Mouse (Mus musculus): ENCODE measurements around the gene Arhgap35. TPM values are rescaled to one million over a fixed set of nuclear protein-coding genes. Genes with fewer than 3 reads are reported as not detected.

Gene Arhgap35
- polyA plus RNA-seq, 2 experiments from 2014 or later: 2.7 to 3.1 TPM

DNA sequence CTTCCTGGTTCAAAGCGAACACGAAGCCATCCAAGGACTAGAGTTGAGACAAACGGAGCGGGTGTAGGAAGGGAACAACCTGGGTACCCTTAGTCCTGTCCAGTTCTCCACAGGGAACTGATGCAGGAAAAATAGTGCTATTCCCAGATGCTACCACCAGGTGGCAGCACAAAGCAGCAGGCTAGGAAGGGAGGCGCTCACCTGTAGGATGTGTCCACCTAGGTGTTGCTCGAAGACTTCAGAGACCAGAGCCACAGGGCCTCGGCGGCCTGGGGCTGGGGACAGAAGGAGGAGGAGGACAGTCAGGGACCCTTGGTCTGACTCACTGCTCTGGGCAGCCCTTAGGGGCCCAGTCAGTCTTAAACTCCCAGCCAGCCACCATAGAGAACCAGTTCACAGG, 149.6 kb downstream of the Arhgap35 start:
- peak; percentile 46 for ATAC-seq

GRCm38 (mm10) chr7:16463214-16463613, 151.6 kb downstream of the Arhgap35 start:
- peak; percentile 79 for ATAC-seq

DNA sequence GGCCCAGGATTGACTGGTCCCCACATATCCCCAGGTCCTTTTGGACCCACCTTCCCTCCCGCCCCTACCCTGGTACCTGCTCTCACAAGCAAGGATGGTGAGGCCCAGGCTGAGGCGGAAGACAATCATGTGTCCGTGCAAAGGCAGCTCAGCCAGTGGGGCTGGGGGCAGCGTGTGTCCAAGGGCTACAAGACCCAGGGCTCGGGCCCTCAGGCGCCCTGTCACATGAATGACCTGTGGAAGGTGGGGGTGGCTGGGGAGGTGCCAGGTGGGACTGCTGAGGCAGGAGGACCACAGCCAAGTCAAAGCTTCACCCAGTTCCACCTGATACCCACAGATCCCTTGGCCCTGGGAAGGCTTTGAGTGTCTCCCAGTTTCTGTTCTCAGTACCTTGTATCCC, 153.1 kb downstream of the Arhgap35 start:
- ATAC-seq: no peak

GRCm38 (mm10) chr7:16461151-16461550, 153.6 kb downstream of the Arhgap35 start:
- no peak for ATAC-seq

GRCm38 (mm10) chr7:16460566-16460965, 154.2 kb downstream of the Arhgap35 start:
- no peak for ATAC-seq

- no peak for ATAC-seq
These were observed 158.5 kb downstream of the Arhgap35 start for GRCm38 (mm10) chr7:16456289-16456688.

DNA sequence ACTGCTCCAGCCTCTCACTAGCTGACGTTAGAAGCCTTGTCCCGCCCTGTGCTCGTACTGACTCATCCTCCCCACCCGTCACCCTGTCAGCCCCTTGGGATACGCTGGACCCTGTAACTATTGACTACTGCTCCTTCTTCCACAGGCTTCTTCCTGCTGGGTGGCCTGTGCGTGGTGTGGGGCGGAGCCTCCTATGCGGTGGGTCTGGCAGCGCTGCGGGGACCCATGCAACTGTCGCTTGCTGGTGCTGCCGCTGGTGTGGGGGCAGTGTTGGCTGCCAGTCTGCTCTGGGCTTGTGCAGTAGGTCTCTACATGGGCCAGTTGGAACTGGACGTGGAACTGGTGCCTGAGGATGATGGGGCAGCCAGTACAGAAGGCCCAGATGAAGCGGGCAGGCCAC, 159.8 kb downstream of the Arhgap35 start:
- no peak for ATAC-seq

GRCm38 (mm10) chr7:16453118-16453711, 161.6 kb downstream of the Arhgap35 start:
- peak; percentile 27 for ATAC-seq

DNA sequence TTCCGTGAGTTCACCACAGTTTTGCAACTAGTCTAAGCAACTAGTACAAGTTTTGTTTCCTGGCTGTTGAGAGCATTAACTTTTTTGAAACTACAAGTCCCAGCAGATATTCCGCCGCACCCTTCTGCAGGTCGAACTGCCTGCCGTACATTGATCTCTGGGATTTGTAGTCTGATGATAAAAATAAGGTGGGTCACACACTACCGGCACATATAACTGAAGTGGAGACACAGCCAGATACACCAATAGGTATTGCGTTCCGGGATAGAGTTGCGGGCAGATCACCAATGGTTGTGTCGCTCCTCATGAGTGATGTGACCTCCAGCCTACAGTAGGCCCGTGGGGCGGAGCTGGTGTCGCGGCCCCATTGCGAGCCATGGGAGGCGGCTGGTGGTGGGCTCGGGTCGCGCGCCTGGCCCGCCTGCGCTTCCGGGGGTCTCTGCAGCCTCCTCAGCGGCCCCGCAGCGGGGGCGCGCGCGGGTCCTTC, 162.2 kb downstream of the Arhgap35 start, which contains the start of gene Tmem160:
Gene Tmem160 (plus strand): TSS at position 193 of the 487 bp plus-strand sequence.
- ATAC-seq: peak; percentile 99

DNA sequence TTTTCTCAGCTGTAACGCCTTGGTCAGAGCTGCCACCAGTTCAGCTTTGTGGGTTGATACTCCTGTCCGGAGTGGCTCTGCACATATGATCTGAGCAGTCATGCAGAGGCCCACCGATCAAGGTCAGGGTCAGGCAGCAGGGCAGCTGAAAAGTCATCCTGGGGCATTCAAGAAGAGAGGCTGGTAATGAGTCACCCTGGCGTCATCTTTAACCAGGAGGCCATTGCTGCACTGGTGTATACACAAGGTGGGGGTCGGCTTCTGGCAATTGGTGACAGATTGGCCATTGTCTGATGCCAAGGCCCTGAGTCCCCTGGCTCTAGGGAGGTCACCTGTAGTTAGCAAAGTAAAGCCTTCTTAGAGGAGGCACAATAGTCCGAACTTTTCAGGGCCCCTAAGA, 163.1 kb downstream of the Arhgap35 start:
- ATAC-seq: no peak

Other genes with a start within 250 kb of the Arhgap35 start
- gene Sae1, start 227.2 kb downstream of the Arhgap35 start, polyA plus RNA-seq (2017; shearing (Covaris generic)): 10 to 100 TPM; 69.0 to 85.6 TPM
- gene Zc3h4, start 214.1 kb downstream of the Arhgap35 start, polyA plus RNA-seq (2017; shearing (Covaris generic)): 10 to 100 TPM; 13.5 to 18.0 TPM
- gene Tmem160, start 162.2 kb downstream of the Arhgap35 start, polyA plus RNA-seq (2017; shearing (Covaris generic)): 1 to 10 TPM; 2.5 to 4.9 TPM
- not detected for gene Npas1, start 137.3 kb downstream of the Arhgap35 start, polyA plus RNA-seq (2017; shearing (Covaris generic))
- 1 to 10 TPM in 1 of 2 experiments, under 1 TPM in 1; 0.91 to 1.2 TPM for gene Ceacam15, start 60.7 kb upstream of the Arhgap35 start, polyA plus RNA-seq (2017; shearing (Covaris generic))
- gene Ceacam9, start 106.9 kb upstream of the Arhgap35 start, polyA plus RNA-seq (2017; shearing (Covaris generic)): not detected
- gene Ap2s1, start 123.4 kb upstream of the Arhgap35 start, polyA plus RNA-seq (2017; shearing (Covaris generic)): 10 to 100 TPM; 60.7 to 73.1 TPM
- gene Slc1a5, start 166.3 kb upstream of the Arhgap35 start, polyA plus RNA-seq (2017; shearing (Covaris generic)): 100 to 1,000 TPM; 142 to 182 TPM
- gene Strn4, start 200.9 kb upstream of the Arhgap35 start, polyA plus RNA-seq (2017; shearing (Covaris generic)): 10 to 100 TPM; 19.2 TPM
- 10 to 100 TPM in 1 of 2 experiments, 1 to 10 TPM in 1; 6.8 to 11.2 TPM for gene Fkrp, start 201.7 kb upstream of the Arhgap35 start, polyA plus RNA-seq (2017; shearing (Covaris generic))
- 10 to 100 TPM; 57.3 to 60.0 TPM for gene Prkd2, start 227.9 kb upstream of the Arhgap35 start, polyA plus RNA-seq (2017; shearing (Covaris generic))

All from CD4-positive, CD25-positive, alpha-beta regulatory T cell, adult 4 months (primary cell).